Mouse (Mus musculus) midbrain, postnatal 0 days (tissue): ENCODE measurements around the gene Mrgprb5. TPM values are rescaled to one million over a fixed set of nuclear protein-coding genes. Genes with fewer than 3 reads are reported as not detected.
"Not testable (repeated sequence)": the region's sequence is repeated elsewhere in the genome, so short reads cannot be mapped to it uniquely, and the experiment has no call there.

Experiments
- ATAC-seq: fragments of 200-750 bp; cut with Nextera tagmentation; 2 replicates; pipeline ENCODE4 v1.8.0; 2017; ENCODE audit warnings: moderate number of reproducible peaks, mild to moderate bottlenecking, moderate TSS enrichment, moderate library complexity; ENCODE audit not compliant: low FRiP score
- DNase-seq: peaks from one replicate; pipeline ENCODE4 v3.0.0-alpha.2; 2015; ENCODE audit warnings: low spot score
- H3K27ac ChIP-seq: fragments of 300-500 bp; sonication (generic); 2 replicates; pipeline ENCODE4 v1.5.1; 2014; ENCODE audit warnings: low read depth, mild to moderate bottlenecking, low read length, mixed read lengths
- H3K27me3 ChIP-seq: fragments of 300-500 bp; sonication (generic); 2 replicates; pipeline ENCODE4 v1.6.1; 2014; ENCODE audit warnings: low read length, control low read depth, mixed read lengths; ENCODE audit not compliant: insufficient read depth
- H3K36me3 ChIP-seq: fragments of 300-500 bp; sonication (generic); 2 replicates; pipeline ENCODE4 v1.6.1; 2014; ENCODE audit warnings: low read length, control low read depth, mixed read lengths; ENCODE audit not compliant: insufficient read depth
- H3K4me1 ChIP-seq: fragments of 300-500 bp; sonication (generic); 2 replicates; pipeline ENCODE4 v1.6.1; 2014; ENCODE audit warnings: mild to moderate bottlenecking, control low read depth, antibody characterized with exemption, low read length, mixed read lengths; ENCODE audit not compliant: insufficient read depth
- H3K4me2 ChIP-seq: fragments of 300-500 bp; sonication (generic); 2 replicates; pipeline ENCODE4 v1.6.1; 2014; ENCODE audit warnings: low read depth, mild to moderate bottlenecking, low read length, mixed read lengths; ENCODE audit not compliant: poor library complexity, severe bottlenecking
- H3K4me3 ChIP-seq: fragments of 300-500 bp; sonication (generic); 2 replicates; pipeline ENCODE4 v1.5.1; 2014; ENCODE audit warnings: low read depth, mild to moderate bottlenecking, low read length, moderate library complexity
- H3K9ac ChIP-seq: fragments of 300-500 bp; sonication (generic); replicated peaks from 2 replicates; pipeline ENCODE4 v1.6.1; 2014; ENCODE audit warnings: mild to moderate bottlenecking, low read length, moderate library complexity, mixed read lengths; ENCODE audit not compliant: poor library complexity, severe bottlenecking
- H3K9me3 ChIP-seq: fragments of 300-500 bp; sonication (generic); 2 replicates; pipeline ENCODE4 v1.6.1; 2016; ENCODE audit warnings: low read length, control low read depth
- CTCF ChIP-seq: IDR thresholded peaks from 2 replicates; pipeline ENCODE4 v1.5.1; 2016; ENCODE audit warnings: antibody characterized with exemption, mild to moderate bottlenecking
- WGBS: fragments of 180-500 bp; shearing (Covaris S2); extraction: QIAGEN DNeasy Blood & Tissue Kit; methylation state at CpG from one replicate; pipeline ENCODE4 v1.1.7; 2014; 5-methylcytosine and 5-hydroxymethylcytosine counted together
- polyA plus RNA-seq: library from polyadenylated mRNA; unstranded; fragments of >200 nt; fragmentation: Nextera tagmentation; extraction: Ambion mirVana; gene quantifications from 2 replicates; pipeline ENCODE4 v1.2.1, GENCODE M21; 2015
- total RNA-seq: library from RNA; depleted of rRNA; stranded (reverse); fragments of >200 nt; gene quantifications from 2 replicates; pipeline ENCODE4 v1.2.3, GENCODE M21; 2014; rRNA removed

The Mrgprb5 gene
- total and polyA plus RNA-seq, 2 experiments from 2014 or later = not detected

DNA sequence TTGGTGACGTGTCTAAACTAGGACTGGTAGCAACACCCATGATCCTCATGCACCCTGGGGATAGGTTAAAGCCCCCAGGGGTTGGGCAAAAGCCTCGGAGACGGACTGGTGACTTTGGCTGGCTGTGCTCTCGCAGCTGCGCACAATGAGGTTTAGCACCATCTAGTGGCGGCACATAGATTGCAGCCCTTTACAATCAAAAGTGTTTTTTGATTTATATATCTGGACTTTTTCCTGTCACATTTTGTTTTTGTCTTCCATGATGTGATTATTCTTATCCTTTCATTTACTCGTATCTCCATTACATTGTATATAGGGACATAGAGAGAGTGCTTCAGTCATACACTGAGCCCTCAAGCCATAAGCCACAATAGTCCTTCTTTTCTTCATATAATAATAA is 36.6 kb downstream of the Mrgprb5 start:
- DNase-seq = not testable (repeated sequence)
- peak overlapping the region; percentile 32; the same call in 1 of the 2 replicates for H3K4me2 ChIP-seq

GRCm38 (mm10) chr7:48131820-48132219 is 37.0 kb downstream of the Mrgprb5 start:
- not testable (repeated sequence) for H3K27ac ChIP-seq, H3K9me3 ChIP-seq, ATAC-seq, H3K36me3 ChIP-seq, H3K4me1 ChIP-seq, H3K27me3 ChIP-seq, H3K9ac ChIP-seq
- Histone ChIP-seq H3K4me2 (peak overlapping the region; percentile 32), H3K4me3 (peak overlapping the region; percentile 27)
- under 1% methylated on average over 10 of the region's 14 CpGs for WGBS
- DNase-seq = peak; percentile 32

More for the DNA sequence above, 36.6 kb downstream of the Mrgprb5 start:
- not testable (repeated sequence) for H3K27ac ChIP-seq, H3K36me3 ChIP-seq, H3K4me1 ChIP-seq, H3K9ac ChIP-seq, H3K9me3 ChIP-seq, H3K27me3 ChIP-seq, ATAC-seq
- TF ChIP-seq CTCF = peak; percentile 57
- WGBS = under 1% methylated on average over 4 of the region's 7 CpGs
- peak overlapping the region; percentile 27; the same call in 1 of the 2 replicates for H3K4me3 ChIP-seq

DNA sequence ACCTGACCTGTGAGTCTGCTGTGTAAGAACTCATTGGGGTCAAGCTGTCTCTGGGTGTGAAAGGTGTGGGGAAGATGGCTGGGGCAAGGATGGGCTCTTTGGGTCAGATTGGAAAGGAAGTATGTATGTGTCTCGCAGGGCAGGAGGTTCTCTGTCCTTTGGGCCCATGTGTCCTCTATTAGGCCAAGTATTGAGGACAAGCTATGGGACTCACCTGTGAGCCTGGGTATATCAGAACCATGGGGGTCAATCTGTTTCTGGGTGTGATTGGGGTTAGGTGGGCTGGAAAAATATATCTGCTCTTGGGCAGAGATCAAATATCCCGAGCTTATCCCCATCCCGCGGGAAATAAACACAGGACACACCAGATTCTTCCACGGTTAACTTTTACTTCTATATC is 45.0 kb downstream of the Mrgprb5 start:
- H3K27ac ChIP-seq = no peak overlapping the region
- no peaks in the 10 kb centered on the region for H3K9me3 ChIP-seq
- no peaks in the 10 kb centered on the region for H3K4me1 ChIP-seq
- no peaks in the 10 kb centered on the region for H3K36me3 ChIP-seq
- H3K9ac ChIP-seq = no peak overlapping the region
- no peaks in the 10 kb centered on the region for H3K27me3 ChIP-seq
- 80% methylated on average over 5 of the region's 5 CpGs for WGBS
- no peak overlapping the region for H3K4me2 ChIP-seq
- H3K4me3 ChIP-seq = no peak overlapping the region
- no peak for TF ChIP-seq CTCF
- DNase-seq (no peak), ATAC-seq (no peak)

Other genes with a start within 250 kb of the Mrgprb5 start
- not detected in 2 replicates for gene Mrgpra4, start 186.9 kb downstream of the Mrgprb5 start, total RNA-seq
- gene Mrgpra4, start 186.9 kb downstream of the Mrgprb5 start, polyA plus RNA-seq = not detected in 2 replicates
- not detected in 2 replicates for gene Mrgprx1, start 141.4 kb downstream of the Mrgprb5 start, total RNA-seq
- gene Mrgprx1, start 141.4 kb downstream of the Mrgprb5 start, polyA plus RNA-seq = not detected in 2 replicates
- not detected in 2 replicates for gene Mrgprb4, start 30.3 kb upstream of the Mrgprb5 start, total RNA-seq
- not detected in 2 replicates for gene Mrgprb4, start 30.3 kb upstream of the Mrgprb5 start, polyA plus RNA-seq
- not detected in 2 replicates for gene Mrgprb8, start 219.5 kb upstream of the Mrgprb5 start, total RNA-seq
- not detected in 2 replicates for gene Mrgprb8, start 219.5 kb upstream of the Mrgprb5 start, polyA plus RNA-seq